Mouse (Mus musculus): Measurements from ENCODE around the gene B3gnt3.
"Not testable (repeated sequence)": the region's sequence is repeated elsewhere in the genome, so short reads cannot be mapped to it uniquely, and the experiment has no call there.

The B3gnt3 gene

DNA sequence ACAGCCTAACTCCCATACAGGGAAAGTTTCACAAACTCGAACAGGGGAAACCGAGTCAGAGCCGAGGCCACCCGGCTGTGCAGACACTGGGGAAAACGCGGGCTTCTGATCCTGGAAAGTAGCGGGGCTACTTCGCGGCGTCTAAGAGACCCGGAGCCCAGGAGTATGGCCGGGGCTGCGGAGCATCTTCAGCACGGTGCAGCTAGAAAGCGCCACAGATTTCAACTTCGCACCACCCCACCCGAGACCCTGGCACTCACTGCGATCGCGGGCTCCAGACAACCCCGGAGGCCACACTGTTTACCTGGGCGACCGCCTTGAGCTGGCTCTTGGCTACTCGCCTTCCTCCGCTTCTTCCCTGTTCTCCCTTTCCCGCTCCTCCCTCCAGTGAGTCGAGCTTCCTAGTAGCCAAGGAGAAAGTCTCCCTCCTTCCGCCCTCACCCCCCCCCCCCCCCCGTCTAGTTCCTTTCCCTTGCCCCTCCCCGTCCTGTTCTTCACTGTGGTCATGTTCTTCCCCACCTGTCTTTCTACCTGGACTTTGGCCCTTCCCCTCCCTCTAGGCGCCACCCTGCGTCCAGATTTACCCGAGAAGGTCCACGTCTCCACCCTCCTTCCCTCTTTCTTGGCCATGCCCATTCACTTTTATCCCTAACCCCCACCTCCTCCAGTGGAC is at the start of gene B3gnt3:
Gene B3gnt3 (minus strand): TSS at position 376 of the 673 bp plus-strand sequence.
- DNase-seq (ENCODE audit: low read depth, low spot score) = no peak

DNA sequence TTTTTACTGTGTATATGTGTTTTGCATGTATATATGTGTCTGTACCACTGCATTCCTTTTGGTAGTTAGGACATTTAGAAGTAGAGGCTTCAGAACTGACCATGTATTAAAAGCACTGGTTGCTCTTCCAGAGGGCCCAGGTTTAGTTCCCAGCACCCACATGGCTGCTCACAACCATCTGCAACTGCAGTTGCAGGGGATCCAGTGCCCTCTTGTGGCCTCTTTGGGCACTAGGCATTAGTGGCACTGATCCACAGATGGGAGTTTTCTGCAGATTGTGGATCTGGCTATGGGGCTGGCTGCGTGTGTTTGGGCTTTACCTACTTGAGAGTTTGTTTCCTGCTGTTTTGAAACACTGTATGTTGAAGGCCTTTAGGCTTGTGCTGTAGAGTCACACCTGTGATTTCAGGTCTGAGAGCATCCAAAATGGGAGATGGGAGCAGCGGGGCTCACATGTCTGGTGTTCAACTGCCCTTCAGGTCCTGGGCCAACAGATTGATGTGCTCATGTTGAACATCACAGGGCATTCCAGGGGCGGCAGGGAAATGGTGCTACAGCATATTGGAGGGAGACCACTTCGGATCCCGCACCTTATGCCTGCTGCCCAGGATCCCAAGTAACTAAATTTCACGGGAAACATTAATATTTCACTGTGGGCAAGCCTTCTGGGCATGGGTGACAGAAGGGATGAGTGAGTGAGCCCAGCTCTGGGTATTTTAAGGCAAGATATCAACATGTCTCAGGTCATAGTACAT is 47.9 kb upstream of the B3gnt3 start:
- DNase-seq (ENCODE audit: low read depth, low spot score) = not testable (repeated sequence)

DNA sequence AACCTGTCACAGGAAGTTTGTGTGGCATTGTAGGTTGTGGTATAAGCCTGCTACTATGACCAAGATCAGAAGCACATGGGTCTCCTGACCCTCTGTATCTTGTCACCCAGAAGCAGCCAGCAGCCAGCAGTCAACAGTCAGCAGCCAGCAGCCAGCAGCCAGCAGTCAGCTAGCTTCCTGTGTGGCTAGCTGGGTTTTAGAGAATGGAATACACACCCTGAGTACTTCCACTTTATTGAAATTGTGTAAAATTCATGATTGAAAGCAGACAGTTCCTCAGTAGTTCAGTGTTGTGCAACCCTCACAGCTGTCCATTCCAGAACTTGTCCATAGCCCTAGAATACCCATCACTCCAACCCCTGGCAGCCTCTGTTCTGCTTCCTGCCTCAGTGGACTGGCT is 45.5 kb upstream of the B3gnt3 start:
- not testable (repeated sequence) for DNase-seq (ENCODE audit: low read depth, low spot score)

DNA sequence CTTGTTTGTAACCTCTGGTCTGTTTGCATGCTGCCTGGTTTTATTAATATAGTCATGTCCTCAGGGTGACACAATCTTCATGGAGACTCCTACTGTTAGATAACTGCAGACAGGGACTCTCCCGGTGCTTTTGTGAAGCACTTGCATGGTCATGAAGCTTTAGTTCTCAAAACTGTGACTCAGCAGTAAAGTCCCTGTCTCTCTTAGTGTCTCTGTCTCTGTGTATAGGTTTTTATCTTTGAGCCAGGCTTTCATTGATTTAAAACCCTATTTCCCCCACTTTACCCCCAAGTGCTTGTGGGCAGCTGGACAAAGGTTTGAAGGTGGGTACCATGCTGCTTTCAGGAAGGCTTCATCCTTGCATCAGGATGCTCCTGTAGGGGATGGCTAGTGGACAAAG is 43.7 kb upstream of the B3gnt3 start:
- no peak for DNase-seq (ENCODE audit: low read depth, low spot score)

DNA sequence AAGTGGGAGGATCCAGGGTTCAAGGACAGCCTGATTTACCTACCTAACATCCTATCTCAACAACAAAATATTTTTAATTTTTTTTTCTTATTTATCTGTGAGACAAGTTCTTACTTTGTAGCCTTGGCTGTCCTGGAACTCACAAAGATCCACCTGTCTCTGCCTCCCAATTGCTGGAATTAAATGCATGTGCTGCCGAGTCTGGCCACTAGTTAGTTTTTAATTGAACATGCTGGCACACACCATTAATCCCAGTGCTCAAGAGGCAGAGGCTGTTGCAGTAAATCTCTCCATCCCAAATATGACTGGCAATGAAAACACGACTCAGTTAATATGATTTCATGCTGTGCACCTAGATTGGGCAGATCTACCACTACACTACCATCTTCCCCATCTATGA is 41.2 kb upstream of the B3gnt3 start:
- DNase-seq (ENCODE audit: low read depth, low spot score) = no peak

DNA sequence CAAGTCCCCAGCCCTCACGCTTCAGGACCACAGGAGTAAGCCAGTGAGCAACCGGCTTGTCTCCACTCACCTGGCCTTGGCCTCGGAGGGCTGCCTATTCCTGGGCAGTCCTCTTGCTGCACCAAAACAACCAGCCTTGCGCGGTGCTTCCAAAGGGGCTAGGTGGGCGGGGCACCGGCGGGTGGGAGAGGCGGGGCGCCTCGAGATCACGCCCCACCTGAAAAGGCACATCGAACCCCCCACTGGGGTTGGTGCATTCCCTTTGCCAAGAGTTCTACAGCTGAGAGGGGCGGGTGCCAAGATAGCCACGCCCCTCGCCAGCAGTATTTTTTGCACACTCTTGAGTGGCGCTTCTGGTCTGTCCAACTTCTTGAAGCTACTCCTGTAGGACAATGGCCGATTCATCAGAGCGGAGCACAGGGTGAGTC is 40.1 kb upstream of the B3gnt3 start:
- DNase-seq (ENCODE audit: low read depth, low spot score) = no peak

DNA sequence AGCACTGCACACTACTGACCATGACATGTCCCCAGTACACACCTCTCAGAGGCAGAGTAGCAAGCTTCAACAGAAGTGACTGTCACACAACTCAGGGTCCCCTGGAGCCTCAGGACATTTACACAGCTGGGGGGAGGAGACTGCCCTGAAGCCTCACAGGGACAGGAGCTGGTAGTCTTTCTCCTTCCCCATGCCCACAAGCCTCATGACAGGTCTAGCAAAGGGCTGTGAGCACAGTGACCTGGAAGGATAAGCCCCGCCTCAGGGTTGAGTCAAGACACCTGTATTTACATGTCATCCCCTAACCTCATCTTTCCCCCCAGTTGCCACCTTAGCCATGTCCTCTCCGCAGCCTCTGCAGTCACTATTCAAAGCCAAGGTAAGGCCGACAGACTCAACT is 39.6 kb upstream of the B3gnt3 start:
- DNase-seq (ENCODE audit: low read depth, low spot score) = no peak

DNA sequence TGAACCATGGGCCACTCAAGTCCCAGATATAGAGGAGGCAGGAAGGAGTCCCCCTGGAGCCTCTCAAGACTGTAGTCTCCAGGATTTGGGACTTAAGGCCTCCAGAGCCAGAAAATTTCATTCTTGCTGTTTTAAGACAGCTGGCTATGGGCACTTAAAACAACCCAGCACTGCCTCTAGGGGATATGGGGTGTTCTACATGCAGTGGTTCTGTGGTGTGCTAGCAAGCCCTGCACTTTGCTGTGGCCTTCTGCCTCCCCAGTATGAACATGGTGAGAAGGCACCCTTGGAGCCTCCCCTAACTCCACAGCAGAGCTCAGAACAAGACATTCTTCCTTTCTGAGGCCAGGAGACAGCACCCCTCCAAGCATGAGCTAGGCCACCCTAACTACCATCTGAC is 36.7 kb upstream of the B3gnt3 start:
- DNase-seq (ENCODE audit: low read depth, low spot score) = not testable (repeated sequence)

DNA sequence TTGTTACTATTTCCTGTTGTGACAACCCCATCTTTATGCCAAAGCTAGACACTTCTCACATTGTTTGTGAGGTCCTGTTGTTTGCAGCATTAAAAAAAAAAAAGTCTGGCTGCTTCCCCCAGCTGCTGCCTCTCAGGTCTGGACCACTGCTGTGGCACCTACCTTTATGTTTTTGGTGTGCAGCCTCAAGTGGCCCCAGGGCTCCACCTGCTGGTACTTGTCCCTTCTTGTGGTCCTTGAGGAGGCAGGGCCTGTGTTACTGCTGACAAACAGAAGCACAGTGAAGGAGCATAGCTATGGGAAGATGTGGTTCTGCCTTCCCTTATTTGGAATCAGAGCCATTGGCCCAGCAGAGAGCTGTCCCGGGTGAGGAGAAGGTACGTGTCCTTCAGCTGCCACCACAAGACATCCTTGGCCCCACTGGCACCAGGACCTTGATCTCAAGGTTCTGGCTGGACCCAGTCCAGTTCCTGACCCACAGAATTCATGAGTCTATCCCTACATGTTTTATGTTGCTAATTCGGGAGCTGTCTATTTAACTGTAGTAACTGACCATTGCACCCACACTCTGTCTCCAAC is 30.2 kb upstream of the B3gnt3 start:
- no peak for DNase-seq (ENCODE audit: low read depth, low spot score)

DNA sequence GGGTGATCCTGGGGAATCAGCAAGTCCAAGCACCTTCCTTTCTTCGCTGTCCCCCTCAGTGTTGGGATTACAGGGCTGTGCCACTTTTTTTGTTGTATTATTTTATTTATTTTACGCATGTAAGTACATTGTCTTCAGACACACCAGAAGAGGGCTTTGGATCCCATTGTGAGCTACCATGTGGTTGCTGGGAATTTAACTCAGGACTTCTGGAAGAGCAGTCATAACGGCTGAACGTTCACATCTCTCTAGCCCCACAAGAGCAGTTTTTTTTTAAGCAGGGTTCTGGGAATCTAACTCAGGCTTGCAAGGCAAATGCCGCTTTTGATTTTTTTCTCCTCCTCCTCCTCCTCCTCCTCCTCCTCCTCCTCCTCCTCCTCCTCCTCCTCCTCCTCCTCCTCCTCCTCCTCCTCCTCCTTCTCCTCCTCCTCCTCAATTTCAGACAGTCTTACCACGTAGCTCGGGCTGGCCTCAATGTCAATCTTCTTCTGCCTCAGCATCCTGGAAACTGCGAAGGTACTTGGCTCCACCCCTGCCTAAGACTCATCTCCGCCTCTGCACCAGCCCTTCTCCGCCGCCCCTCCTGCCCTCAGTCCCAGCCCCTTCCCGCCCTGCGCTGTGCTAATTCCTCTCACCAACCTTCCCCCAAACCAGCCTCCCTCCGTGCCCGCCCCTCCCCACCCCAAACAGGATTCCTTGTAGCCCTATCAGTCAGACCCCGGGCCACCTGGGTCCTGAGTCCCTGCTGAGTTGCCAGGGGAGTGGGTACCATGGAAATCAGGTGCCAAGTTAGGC is 27.4 kb upstream of the B3gnt3 start:
- DNase-seq (ENCODE audit: low read depth, low spot score) = no peak

DNA sequence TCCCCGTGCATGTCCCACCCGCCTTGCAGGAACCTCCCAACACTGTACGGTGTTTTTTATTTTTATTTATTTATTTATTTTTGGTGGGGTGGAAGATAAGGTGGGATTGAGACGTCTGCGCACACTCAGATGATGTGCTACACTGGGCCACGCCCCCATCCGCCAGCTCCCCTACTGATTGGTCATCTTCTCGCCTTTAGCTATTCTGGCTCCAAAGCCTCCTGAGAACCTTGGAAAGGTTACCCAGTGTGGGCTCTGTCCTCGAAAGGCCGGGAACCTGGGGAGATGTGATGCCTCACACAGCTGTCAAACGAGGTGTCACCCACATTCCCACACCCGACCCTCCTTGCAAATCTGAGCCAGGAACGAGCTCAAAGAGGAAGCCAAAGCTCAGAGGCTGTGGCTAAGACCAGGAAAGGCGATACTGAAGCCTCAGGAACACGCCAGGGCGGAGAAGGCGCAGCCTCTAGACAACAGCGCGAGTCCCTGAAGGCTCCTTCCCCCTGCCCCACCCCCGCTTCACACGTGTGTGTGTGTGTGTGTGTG is 26.7 kb upstream of the B3gnt3 start:
- DNase-seq (ENCODE audit: low read depth, low spot score) = no peak

DNA sequence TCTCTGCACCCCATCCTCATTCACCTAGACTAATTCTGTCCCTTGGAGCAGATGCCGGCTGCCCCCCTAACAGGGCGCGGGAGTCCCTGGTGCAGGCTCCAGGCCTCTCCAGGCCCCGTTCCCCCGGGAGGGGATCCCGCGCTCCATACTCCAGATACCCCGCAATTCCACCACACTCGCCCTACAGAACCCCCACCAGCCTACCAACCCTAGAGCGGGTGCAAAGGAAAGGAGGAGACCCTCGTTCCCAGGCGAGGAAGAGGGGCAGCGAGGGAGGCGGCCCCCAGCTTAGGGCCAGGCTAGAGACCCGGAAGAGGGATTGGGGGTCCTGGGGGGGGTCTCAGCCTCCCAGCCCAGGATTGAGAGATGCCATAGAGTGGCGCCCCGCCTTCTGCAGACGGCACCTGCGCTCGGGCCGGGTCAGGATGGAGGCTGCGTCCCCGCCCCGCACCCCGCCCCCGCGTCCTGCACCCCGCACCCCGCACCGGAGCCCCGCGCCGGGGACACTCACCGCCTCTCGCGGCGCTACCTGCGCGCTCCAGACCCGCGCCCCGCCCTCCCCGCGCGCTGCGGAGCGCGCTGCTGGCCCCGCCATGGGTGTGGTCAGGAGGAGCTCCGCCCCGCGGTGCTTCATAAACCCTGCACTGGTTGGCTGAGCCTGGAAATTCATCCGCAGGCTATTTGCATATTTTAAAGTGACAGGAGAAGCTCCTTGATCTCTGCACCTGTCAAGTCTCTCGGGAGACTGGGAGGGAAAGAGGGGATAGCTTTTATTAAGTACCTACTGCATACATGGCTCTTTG is 23.7 kb upstream of the B3gnt3 start, which contains the start of gene Fcho1:
Gene Fcho1 (minus strand): TSS at position 595 of the 803 bp plus-strand sequence.
- no peak for DNase-seq (ENCODE audit: low read depth, low spot score)

DNA sequence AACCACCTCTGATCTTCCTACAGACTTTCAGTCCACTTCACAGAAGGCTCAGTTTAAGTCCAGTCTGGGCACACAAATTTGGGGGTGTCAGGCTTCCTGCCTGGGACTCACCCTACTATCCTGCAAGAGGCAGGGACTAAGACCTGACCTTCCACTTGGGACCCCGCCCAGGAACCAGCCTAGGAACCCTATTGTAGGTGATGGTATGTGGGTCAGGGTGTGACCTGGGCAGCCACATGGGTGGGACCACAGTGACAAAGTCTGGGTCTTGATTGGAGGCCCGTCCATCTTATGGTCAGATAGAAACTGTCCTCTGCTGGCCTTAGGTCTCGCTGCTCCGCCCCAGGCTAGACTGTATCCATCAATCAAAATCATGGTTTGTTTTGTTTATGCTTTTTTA is 22.8 kb upstream of the B3gnt3 start:
- DNase-seq (ENCODE audit: low read depth, low spot score) = no peak

DNA sequence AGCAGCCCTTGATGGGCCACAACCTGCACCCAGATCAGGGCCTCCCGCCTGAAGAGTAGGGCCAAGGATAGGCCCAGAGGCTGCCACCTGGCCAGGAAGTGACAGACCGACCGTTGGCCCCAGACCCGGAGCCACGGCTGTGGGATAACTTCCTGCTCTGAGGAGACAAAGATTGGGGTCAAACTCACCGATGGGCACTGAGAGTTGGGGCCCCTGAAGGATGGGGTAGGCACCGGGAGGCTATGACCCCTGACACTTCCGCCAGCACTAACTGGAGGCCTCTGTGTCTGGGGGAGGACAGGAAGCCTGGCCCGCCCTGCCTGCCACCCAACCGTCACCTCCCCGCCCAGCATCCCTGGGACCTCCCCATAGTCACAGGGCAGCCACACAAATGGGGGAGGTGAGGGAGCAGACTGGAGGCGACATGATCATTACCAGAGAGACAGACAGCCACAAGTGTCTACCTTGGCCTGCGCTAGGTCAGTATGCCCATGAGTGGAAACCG is 21.5 kb upstream of the B3gnt3 start:
- no peak for DNase-seq (ENCODE audit: low read depth, low spot score)

DNA sequence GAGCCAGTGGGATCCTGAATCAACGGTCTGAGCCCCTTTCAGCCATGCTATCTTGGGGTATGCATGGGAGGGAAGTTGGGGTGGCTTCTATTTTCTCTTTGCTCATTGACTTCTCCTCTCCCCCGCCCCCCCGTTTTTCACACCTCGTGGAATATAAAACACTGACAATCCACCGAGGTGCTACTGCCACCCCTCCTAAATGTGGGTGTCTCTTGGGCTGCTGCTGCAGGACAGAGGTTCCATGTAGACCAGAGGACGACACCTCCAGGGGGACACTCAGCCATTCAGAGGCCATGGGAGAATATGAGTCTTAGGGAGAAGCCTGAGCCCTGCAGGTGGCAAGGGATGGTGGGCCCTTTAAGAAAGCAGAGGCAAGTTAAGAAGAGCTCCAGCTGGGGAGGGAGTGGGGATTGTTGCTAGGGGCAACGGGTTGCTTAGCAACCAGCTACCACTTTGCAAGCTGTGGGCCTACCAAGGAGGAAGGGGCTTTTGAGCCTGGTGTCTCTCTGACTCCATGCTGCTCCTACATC is 18.4 kb upstream of the B3gnt3 start:
- no peak for DNase-seq (ENCODE audit: low read depth, low spot score)

DNA sequence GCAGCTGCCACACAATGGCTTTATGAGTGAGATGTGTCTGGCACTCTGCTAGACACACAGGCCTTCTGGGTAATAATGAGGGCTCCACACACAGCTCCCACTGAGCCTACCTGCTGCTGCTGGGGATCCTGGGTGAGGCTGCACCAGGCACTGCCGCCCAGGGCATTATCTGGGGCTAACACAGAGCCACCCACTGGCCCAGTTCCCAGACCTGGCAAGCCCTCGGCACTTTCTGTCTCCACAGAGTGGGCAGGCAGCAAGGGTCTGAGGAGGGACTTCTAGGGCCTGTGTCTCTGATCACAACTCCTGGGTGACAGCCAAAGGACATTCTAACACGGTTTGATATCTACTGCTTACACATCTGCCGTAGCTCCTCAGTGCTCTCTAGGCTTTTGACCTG is 17.6 kb upstream of the B3gnt3 start:
- no peak for DNase-seq (ENCODE audit: low read depth, low spot score)

DNA sequence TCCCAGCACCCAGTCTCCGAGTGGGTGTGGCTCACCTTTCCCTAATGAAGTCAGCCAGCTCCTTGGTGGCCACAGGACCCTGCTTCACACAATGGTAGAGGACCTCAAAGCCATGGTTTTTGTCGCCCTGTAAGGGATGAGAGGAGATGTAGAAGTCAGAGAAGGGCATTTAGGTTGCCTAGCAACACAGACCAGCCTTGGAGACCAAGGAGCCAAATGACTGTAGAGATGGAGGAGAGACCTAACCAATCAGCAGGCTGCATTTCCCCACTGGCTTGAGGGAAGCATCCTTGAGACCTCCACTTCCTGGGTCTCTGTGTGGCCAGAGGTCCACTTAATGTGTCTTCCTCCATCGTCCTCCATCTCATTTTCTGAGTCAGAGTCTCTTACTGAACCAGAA is 16.7 kb upstream of the B3gnt3 start:
- no peak for DNase-seq (ENCODE audit: low read depth, low spot score)

DNA sequence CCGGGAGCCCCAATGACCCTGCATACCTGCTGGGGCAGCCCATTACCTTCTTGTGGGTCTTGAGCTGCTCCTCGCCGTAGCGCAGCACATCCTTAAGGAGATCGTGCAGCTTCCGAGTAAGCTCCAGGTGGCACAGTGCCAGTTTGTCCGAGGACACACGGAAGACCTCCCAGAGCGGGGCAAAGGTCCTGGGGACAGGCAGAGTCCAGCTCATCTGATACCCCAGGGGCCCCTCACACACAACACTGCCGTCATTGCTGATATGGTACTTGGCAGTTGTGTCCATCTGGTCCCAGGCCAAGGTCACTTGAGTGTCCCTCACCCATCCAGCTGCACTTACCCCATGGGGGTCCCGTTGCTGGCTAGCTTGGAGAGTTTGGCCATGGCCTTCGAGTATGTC is 15.5 kb upstream of the B3gnt3 start:
- DNase-seq (ENCODE audit: low read depth, low spot score) = no peak

DNA sequence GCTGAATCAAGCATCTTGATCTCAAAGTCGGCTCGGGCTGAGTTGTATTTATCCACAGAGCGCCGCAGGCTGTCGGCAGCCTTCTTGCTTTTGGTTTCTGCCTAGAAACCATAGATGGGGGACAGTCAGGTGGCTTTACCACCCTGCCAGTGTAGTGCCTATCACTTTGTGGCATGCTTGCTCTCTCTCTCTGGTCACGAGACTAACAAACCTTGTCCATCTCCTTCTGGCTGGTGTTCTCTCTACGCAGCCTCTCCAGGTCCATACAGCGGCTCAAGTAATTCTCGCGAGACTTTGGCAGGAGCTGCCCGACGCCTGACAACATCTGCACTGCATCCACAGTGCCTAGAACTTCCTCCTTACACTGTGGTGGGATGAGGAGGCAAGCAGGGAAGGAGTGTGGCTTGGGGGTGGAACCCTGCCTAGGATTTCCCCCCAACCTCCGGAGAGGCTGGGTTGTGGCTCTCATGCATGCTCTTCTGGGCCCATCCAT is 15.0 kb upstream of the B3gnt3 start:
- DNase-seq (ENCODE audit: low read depth, low spot score) = no peak

DNA sequence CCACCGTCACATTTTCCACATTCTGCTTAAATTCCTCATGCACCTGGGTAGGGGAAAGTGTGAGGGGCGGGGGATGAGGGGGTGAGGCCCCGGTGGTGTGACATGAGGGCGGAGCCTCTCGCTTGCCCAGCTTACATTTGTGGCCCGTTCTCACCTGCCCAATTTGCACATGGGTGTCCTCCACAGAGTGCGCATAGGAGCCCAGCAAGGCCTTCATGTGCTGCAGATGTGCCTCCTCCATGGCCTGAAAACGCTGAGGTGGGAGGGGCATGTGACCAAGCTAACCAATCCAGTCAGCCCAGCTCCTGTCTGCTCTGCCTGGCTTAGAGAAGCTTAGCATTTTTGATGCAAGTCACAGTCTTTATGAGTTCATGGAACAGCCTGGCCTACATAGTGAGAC is 13.9 kb upstream of the B3gnt3 start:
- no peak for DNase-seq (ENCODE audit: low read depth, low spot score)
